Mouse (Mus musculus): ENCODE data around the gene Olfr713.

Gene Olfr713

GRCm38 (mm10) chr7:107030874-107031273, at the start of gene Olfr713:
TSS of gene Olfr713 (plus strand) at chr7:107031174.
- no peak for DNase-seq (ENCODE audit: low spot score)

DNA sequence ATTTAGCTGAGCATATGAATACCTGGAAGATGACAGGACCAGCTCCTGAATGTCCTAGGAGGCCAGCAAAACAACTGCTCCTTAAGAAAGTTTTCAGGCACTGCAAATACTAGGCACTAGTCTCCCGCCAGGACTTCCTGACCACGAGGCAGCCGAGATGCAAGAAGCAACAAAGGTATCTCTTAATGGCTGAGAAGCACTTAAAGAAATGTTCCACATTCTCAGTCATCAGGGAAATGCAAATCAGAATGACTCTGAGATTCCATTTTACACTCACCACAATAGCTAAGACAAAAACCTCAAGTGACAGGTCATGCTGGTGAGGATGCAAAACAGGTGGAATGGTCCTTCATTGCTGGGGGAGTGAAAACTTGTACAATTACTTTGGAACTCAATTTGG, 45.7 kb upstream of the Olfr713 start:
- no peak for DNase-seq (ENCODE audit: low spot score)

GRCm38 (mm10) chr7:107000798-107001197, 30.2 kb upstream of the Olfr713 start:
- no peak for DNase-seq (ENCODE audit: low spot score)

GRCm38 (mm10) chr7:107004169-107004568, 26.8 kb upstream of the Olfr713 start:
- no peak for DNase-seq (ENCODE audit: low spot score)

DNA sequence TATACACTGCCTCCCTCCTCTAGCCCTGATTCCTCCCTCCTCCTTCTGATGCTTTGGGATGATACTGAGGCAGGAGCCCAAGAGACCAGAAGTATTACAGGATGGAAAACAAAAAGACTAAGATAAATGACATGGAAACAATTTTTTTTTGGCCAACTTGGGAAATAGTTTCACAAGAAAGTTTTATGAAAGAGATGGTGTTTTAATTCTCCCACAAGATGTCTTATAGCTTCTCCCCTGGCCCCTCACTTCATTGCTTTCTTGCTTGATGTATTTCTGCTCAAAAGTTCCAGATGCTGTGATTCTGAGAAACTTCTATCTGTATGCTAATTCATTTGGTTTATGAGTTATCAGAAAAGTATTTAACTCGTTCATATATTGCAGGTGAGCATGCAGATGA, 25.0 kb upstream of the Olfr713 start, which contains the start of gene Olfr2:
TSS of gene Olfr2 (minus strand) at position 101 of the 400 bp plus-strand sequence.
- no peak for DNase-seq (ENCODE audit: low spot score)

GRCm38 (mm10) chr7:107039934-107040563, 9.1 kb downstream of the Olfr713 start:
- DNase-seq (ENCODE audit: low spot score), result no peak

GRCm38 (mm10) chr7:107043136-107043535, 12.2 kb downstream of the Olfr713 start:
- no peak for DNase-seq (ENCODE audit: low spot score)

- DNase-seq (ENCODE audit: low spot score), result no peak
Observed at GRCm38 (mm10) chr7:107044407-107044806, 13.4 kb downstream of the Olfr713 start.

- DNase-seq (ENCODE audit: low spot score), result peak; percentile 45
Observed at GRCm38 (mm10) chr7:107045833-107046232, 14.9 kb downstream of the Olfr713 start.

DNA sequence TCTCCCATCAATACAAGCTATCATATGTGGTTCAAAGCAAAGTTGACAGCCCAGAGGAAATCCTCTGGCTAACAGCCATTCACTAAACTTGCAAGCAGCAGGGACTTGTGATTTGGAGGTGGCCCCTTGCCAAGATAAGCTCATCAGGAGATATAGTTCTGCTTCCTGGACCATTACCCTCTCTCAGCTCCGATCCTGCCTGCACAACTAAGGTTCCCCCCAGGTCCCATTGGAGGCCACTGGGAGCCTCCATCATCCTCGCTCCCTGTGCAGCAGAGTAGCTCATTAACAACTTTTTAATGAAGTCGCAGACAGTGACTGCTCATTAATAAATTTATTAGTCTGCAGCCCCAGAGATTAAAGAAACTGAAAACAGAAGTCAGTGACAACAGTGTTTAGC, 16.6 kb downstream of the Olfr713 start:
- no peak for DNase-seq (ENCODE audit: low spot score)

- DNase-seq (ENCODE audit: low spot score), result no peak
Observed at GRCm38 (mm10) chr7:107070681-107071080, 39.7 kb downstream of the Olfr713 start, which contains the start of gene Olfr714. TSS of gene Olfr714 (plus strand) at chr7:107070981.

All from c-Kit-positive CD71-positive TER-119-positive erythroid progenitor cells, embryonic 14.5 days (primary cell).